ENCODE assay signal across 8 mouse cellular contexts in the genomic region with DNA sequence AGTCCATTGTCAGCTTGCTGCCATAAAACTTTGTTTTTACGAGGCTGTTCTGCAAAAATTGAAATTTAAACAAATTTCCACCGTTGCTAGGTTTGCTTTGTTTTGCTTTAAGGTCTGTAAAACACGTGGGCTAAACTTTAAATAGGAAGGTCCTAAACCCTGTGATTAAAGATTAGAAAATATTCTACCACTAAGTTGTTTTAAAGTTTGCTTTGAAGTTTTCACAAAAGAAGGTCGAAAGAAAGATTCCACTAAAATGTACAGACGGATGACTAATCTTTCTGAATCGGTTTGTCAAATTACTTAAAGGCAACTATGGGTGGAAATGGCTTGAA. TPM values are rescaled to one million over a fixed set of nuclear protein-coding genes. Genes with fewer than 3 reads are reported as not detected.
A peak's percentile ranks its signal among the peaks of the same experiment; 100 is the strongest.
DNase-seq lines count a peak whose midpoint lies in the region; ATAC-seq and TF ChIP-seq lines count a peak whose summit lies in the region.

Cd24a (plus strand) TSS at position 288 of the 335 bp plus-strand sequence.

- H3K4me2 ChIP-seq in limb, embryonic 14.5 days (replicated peaks; ENCODE audit: low read depth, low read length, severe bottlenecking) = peak within 1 kb of the TSS; percentile 85
- peak within 1 kb of the TSS; percentile 92 for H3K4me2 ChIP-seq in stomach, embryonic 14.5 days (replicated peaks; ENCODE audit: low read depth, low read length)

- peaks cover 10% of the 10 kb centered on the region for H3K36me3 ChIP-seq in limb, embryonic 14.5 days (ENCODE audit: control insufficient read depth, insufficient read depth, low read length)
- peaks cover 5% of the 10 kb centered on the region; the same call in 1 of the 2 replicates for H3K36me3 ChIP-seq in stomach, embryonic 14.5 days (ENCODE audit: control insufficient read depth, insufficient read depth, low read length)

- TF ChIP-seq POLR2A in lung, adult 2 months (IDR thresholded peaks at IDR 0.05; ENCODE audit: borderline replicate concordance, extremely low read depth, low read depth, low read length) = no peak
- no peak for TF ChIP-seq POLR2A in limb, embryonic 14.5 days (IDR thresholded peaks at IDR 0.05; ENCODE audit: borderline replicate concordance, extremely low read depth, insufficient read depth, insufficient read length)

- H3K27me3 ChIP-seq in limb, embryonic 14.5 days (ENCODE audit: control insufficient read depth, insufficient read depth, low read length) = no peaks in the 10 kb centered on the region
- H3K27me3 ChIP-seq in stomach, embryonic 14.5 days (ENCODE audit: control insufficient read depth, insufficient read depth, low read length) = no peaks in the 10 kb centered on the region

- no peak within 1 kb of the TSS for H3K27ac ChIP-seq in brown adipose tissue, adult 24 weeks (replicated peaks; ENCODE audit: low read depth, low read length)
- H3K27ac ChIP-seq in limb, embryonic 14.5 days (replicated peaks; ENCODE audit: low read depth, low read length) = peak within 1 kb of the TSS; percentile 100
- H3K27ac ChIP-seq in stomach, embryonic 14.5 days (ENCODE audit: low read length) = peak within 1 kb of the TSS; percentile 97

- no peak for ATAC-seq in limb, embryonic 14.5 days (ENCODE audit: low FRiP score, low read depth)
- ATAC-seq in stomach, embryonic 14.5 days (ENCODE audit: insufficient number of reproducible peaks, insufficient read depth, low FRiP score, low read depth) = no peak

- 2% methylated on average over 6 of the region's 6 CpGs for WGBS in lung, adult 2 months
- under 1% methylated on average over 6 of the region's 6 CpGs for WGBS in limb, embryonic 14.5 days
- WGBS in stomach, embryonic 14.5 days = under 1% methylated on average over 6 of the region's 6 CpGs

- H3K4me1 ChIP-seq in lung, adult 2 months (ENCODE audit: control insufficient read depth, insufficient read depth, low read length) = no peaks in the 10 kb centered on the region
- no peaks in the 10 kb centered on the region for H3K4me1 ChIP-seq in brown adipose tissue, adult 24 weeks (ENCODE audit: control insufficient read depth, insufficient read depth, insufficient read length, low read length)
- peaks cover 3% of the 10 kb centered on the region for H3K4me1 ChIP-seq in limb, embryonic 14.5 days (ENCODE audit: control insufficient read depth, insufficient read depth, low read length)
- H3K4me1 ChIP-seq in stomach, embryonic 14.5 days (ENCODE audit: control insufficient read depth, insufficient read depth, low read length) = no peaks in the 10 kb centered on the region

- no peaks in the 10 kb centered on the region for H3K9me3 ChIP-seq in limb, embryonic 14.5 days (ENCODE audit: control insufficient read depth, low read length)
- no peaks in the 10 kb centered on the region for H3K9me3 ChIP-seq in stomach, embryonic 14.5 days (ENCODE audit: control insufficient read depth, low read depth, low read length)

- peak within 1 kb of the TSS; percentile 96 for H3K9ac ChIP-seq in limb, embryonic 14.5 days (ENCODE audit: low read depth, low read length, severe bottlenecking)
- H3K9ac ChIP-seq in stomach, embryonic 14.5 days (replicated peaks; ENCODE audit: low read depth, low read length) = peak within 1 kb of the TSS; percentile 90

- DNase-seq in lung, adult 2 months = no peak
- DNase-seq in lung, postnatal 14 days = no peak
- no peak for DNase-seq in gastrocnemius, postnatal 14 days
- no peak for DNase-seq in limb, embryonic 14.5 days (ENCODE audit: low spot score)
- DNase-seq in right cerebral cortex, postnatal 25 days = no peak
- DNase-seq in kidney, adult 18-20 months = no peak

- peak within 1 kb of the TSS; percentile 81 for H3K4me3 ChIP-seq in lung, adult 2 months (replicated peaks; ENCODE audit: extremely low read depth, low read depth, low read length)
- H3K4me3 ChIP-seq in brown adipose tissue, adult 24 weeks (ENCODE audit: insufficient read depth, low read depth, low read length) = peak within 1 kb of the TSS; percentile 56
- H3K4me3 ChIP-seq in limb, embryonic 14.5 days (replicated peaks; ENCODE audit: low read length) = peak within 1 kb of the TSS; percentile 65
- peak within 1 kb of the TSS; percentile 77 for H3K4me3 ChIP-seq in stomach, embryonic 14.5 days (ENCODE audit: low read depth, low read length)

- no peak for TF ChIP-seq CTCF in lung, adult 2 months (IDR thresholded peaks at IDR 0.05; ENCODE audit: insufficient read depth, low read length)

- intact Hi-C loops in gastrocnemius, postnatal 14 days (cut with DNase I; ENCODE audit: low total_unique reads) = loop anchor here (10.0 kb wide), 1 partner anchor 497 kb away; no protein-coding TSS in a partner anchor

RNA-seq across cellular contexts. Expression of gene Cd24a, which starts in this region (rescaled TPM):
- polyA plus RNA-seq in lung, adult 2 months (2012; rRNA removed) = 212 and 239 TPM in 2 replicates
- 7.4 and 12.5 TPM in 2 replicates for polyA plus RNA-seq in brown adipose tissue, adult 24 weeks (2012; ENCODE audit: insufficient read depth, insufficient read length, missing spikeins)
- total RNA-seq in gastrocnemius, postnatal 14 days (2021) = 10 to 100 TPM; 27.6 to 41.4 TPM
- 335 and 359 TPM in 2 replicates for polyA plus RNA-seq in limb, embryonic 14.5 days (2012; rRNA removed)
- polyA plus RNA-seq in limb, embryonic 14.5 days (2014; fragmentation: Nextera tagmentation; extraction: Ambion mirVana) = 268 and 314 TPM in 2 replicates
- 351 and 380 TPM in 2 replicates for polyA plus RNA-seq in stomach, embryonic 14.5 days (2014; fragmentation: Nextera tagmentation; extraction: Ambion mirVana)

Comparison
In these comparisons a context has a peak if more than half of its experiments do, and no peak if none do; other contexts are left out.
1. RNA of gene Cd24a (polyA plus RNA-seq): 351 to 380 TPM in stomach, embryonic 14.5 days, 268 to 359 TPM in limb, embryonic 14.5 days and 212 to 239 TPM in lung, adult 2 months; 7.4 to 12.5 TPM in brown adipose tissue, adult 24 weeks; every median in the first group is over 10 times any median in the second.
2. Peak in every context shown above with its lines, with median percentiles within 50 percentile points of each other: H3K4me3 ChIP-seq.